Mouse (Mus musculus) ovary, postnatal 10 days (tissue): ENCODE measurements around the gene Mdga2.

Source experiments
- DNase-seq: peaks from one replicate; pipeline ENCODE4 v3.0.0; 2022; ENCODE audit warnings: low spot score

The Mdga2 gene

GRCm38 (mm10) chr12:66702781-66703180 is 519.6 kb downstream of the Mdga2 start:
- DNase-seq, result no peak

GRCm38 (mm10) chr12:66679558-66679957 is 542.8 kb downstream of the Mdga2 start:
- no peak for DNase-seq

- DNase-seq, result no peak
Measured at GRCm38 (mm10) chr12:66648605-66649552, 573.5 kb downstream of the Mdga2 start.

GRCm38 (mm10) chr12:66640408-66640807 is 581.9 kb downstream of the Mdga2 start:
- no peak for DNase-seq

GRCm38 (mm10) chr12:66619944-66620343 is 602.4 kb downstream of the Mdga2 start:
- DNase-seq, result no peak

GRCm38 (mm10) chr12:66591617-66592230 is 630.6 kb downstream of the Mdga2 start:
- DNase-seq, result no peak

GRCm38 (mm10) chr12:66565396-66565795 is 657.0 kb downstream of the Mdga2 start:
- DNase-seq, result no peak

GRCm38 (mm10) chr12:66556846-66557245 is 665.5 kb downstream of the Mdga2 start:
- no peak for DNase-seq

GRCm38 (mm10) chr12:66556178-66556820 is 666.0 kb downstream of the Mdga2 start:
- no peak for DNase-seq

GRCm38 (mm10) chr12:66524973-66525372 is 697.4 kb downstream of the Mdga2 start:
- no peak for DNase-seq

- no peak for DNase-seq
Measured at GRCm38 (mm10) chr12:66499258-66499657, 723.1 kb downstream of the Mdga2 start.

- no peak for DNase-seq
Measured at GRCm38 (mm10) chr12:66470868-66471267, 751.5 kb downstream of the Mdga2 start.

- DNase-seq, result no peak
Measured at GRCm38 (mm10) chr12:66470243-66470863, 752.0 kb downstream of the Mdga2 start.

- DNase-seq, result no peak
Measured at GRCm38 (mm10) chr12:66465516-66465915, 756.8 kb downstream of the Mdga2 start.

- DNase-seq, result no peak
Measured at GRCm38 (mm10) chr12:66443340-66443739, 779.0 kb downstream of the Mdga2 start.
